Mouse (Mus musculus) frontal cortex, postnatal 25 days (tissue): ENCODE results near the gene Kptn.

Experiments used
- DNase-seq, 2 experiments: peaks; one replicate each; pipeline ENCODE4 v3.0.0; 2022; ENCODE audit warnings: low spot score in 2 of 2

Gene Kptn

GRCm38 (mm10) chr7:16120262-16120600, 536 bp downstream of the Kptn start:
- no peak for DNase-seq

- DNase-seq, result no peak
Observed at GRCm38 (mm10) chr7:16125829-16126228, 6.1 kb downstream of the Kptn start.

- no peak for DNase-seq
Observed at GRCm38 (mm10) chr7:16128344-16128743, 8.6 kb downstream of the Kptn start.

- DNase-seq, result no peak
Observed at GRCm38 (mm10) chr7:16128899-16129298, 9.2 kb downstream of the Kptn start.

- DNase-seq, result peak; percentile 71 to 73
Observed at GRCm38 (mm10) chr7:16129421-16129845, 9.7 kb downstream of the Kptn start, which contains the start of gene Slc8a2. Gene Slc8a2, plus strand, starts transcription at chr7:16129826.

- no peak for DNase-seq
Observed at GRCm38 (mm10) chr7:16129846-16130691, 10.4 kb downstream of the Kptn start.

GRCm38 (mm10) chr7:16130956-16131634, 11.4 kb downstream of the Kptn start:
- DNase-seq, result no peak

GRCm38 (mm10) chr7:16132161-16132581, 12.5 kb downstream of the Kptn start:
- no peak for DNase-seq

- no peak for DNase-seq
Observed at GRCm38 (mm10) chr7:16132926-16133325, 13.2 kb downstream of the Kptn start.

GRCm38 (mm10) chr7:16133691-16134090, 14.0 kb downstream of the Kptn start:
- no peak for DNase-seq

GRCm38 (mm10) chr7:16134951-16135392, 15.3 kb downstream of the Kptn start:
- no peak for DNase-seq

GRCm38 (mm10) chr7:16146489-16147410, 27.1 kb downstream of the Kptn start:
- DNase-seq, result no peak

- no peak for DNase-seq
Observed at GRCm38 (mm10) chr7:16147643-16148042, 27.9 kb downstream of the Kptn start.

- peak in 1 of 2 experiments; percentile 75 for DNase-seq
Observed at GRCm38 (mm10) chr7:16149241-16149640, 29.5 kb downstream of the Kptn start.

- DNase-seq, result no peak
Observed at GRCm38 (mm10) chr7:16150191-16151145, 30.8 kb downstream of the Kptn start.

- no peak for DNase-seq
Observed at GRCm38 (mm10) chr7:16153522-16153921, 33.8 kb downstream of the Kptn start.

- no peak for DNase-seq
Observed at GRCm38 (mm10) chr7:16155132-16155872, 35.6 kb downstream of the Kptn start.

GRCm38 (mm10) chr7:16156105-16156714, 36.5 kb downstream of the Kptn start:
- no peak for DNase-seq

- no peak for DNase-seq
Observed at GRCm38 (mm10) chr7:16158735-16159134, 39.0 kb downstream of the Kptn start.

GRCm38 (mm10) chr7:16160702-16161101, 41.0 kb downstream of the Kptn start:
- no peak for DNase-seq
